Mouse (Mus musculus) MEL (cell line): Measurements from ENCODE around the gene Gabbr2. TPM values are rescaled to one million over a fixed set of nuclear protein-coding genes. Genes with fewer than 3 reads are reported as not detected.

Source experiments
- DNase-seq: peaks from one replicate; pipeline ENCODE4 v3.0.0; 2011; ENCODE audit warnings: low read depth, low spot score
- H3K27ac ChIP-seq: 2 replicates; pipeline ENCODE4 v1.5.1; 2012; ENCODE audit warnings: low read depth, mild to moderate bottlenecking, control low read depth, low read length, moderate library complexity; ENCODE audit not compliant: control insufficient read depth
- H3K27me3 ChIP-seq, 2 experiments: fragments of 150-350 bp in 1 of 2; sonication (generic) in 1 of 2; 2 replicates each; pipeline ENCODE4 v1.6.1; 2012; ENCODE audit warnings: low read length in 2 of 2, mild to moderate bottlenecking in 2 of 2, improper control_type of control experiment in 1 of 2, moderate library complexity in 1 of 2; ENCODE audit not compliant: insufficient read depth in 2 of 2, control insufficient read depth in 1 of 2
- H3K36me3 ChIP-seq, 2 experiments: 2 replicates each; pipeline ENCODE4 v1.6.1; 2012 to 2014; ENCODE audit warnings: low read length in 2 of 2, improper control_type of control experiment in 1 of 2, inconsistent platforms in 1 of 2, mild to moderate bottlenecking in 1 of 2; ENCODE audit not compliant: insufficient read depth in 2 of 2, control insufficient read depth in 1 of 2
- H3K4me1 ChIP-seq, 2 experiments: fragments of 150-350 bp in 1 of 2; sonication (generic) in 1 of 2; 2 replicates each; pipeline ENCODE4 v1.6.1; 2012; ENCODE audit warnings: low read length in 2 of 2, improper control_type of control experiment in 1 of 2, mild to moderate bottlenecking in 1 of 2; ENCODE audit not compliant: insufficient read depth in 2 of 2, control insufficient read depth in 1 of 2
- H3K4me3 ChIP-seq, 2 experiments: fragments of 150-350 bp in 1 of 2; sonication (generic) in 1 of 2; 2 replicates each; pipeline ENCODE4 v1.5.1; 2012; ENCODE audit warnings: low read depth in 2 of 2, low read length in 2 of 2, mild to moderate bottlenecking in 2 of 2, moderate library complexity in 2 of 2, control low read depth in 1 of 2, improper control_type of control experiment in 1 of 2; ENCODE audit not compliant: control insufficient read depth in 1 of 2, insufficient read depth in 1 of 2
- H3K79me2 ChIP-seq: 2 replicates; pipeline ENCODE4 v1.6.1; 2012; ENCODE audit warnings: mild to moderate bottlenecking, low read length, moderate library complexity; ENCODE audit not compliant: control insufficient read depth, poor library complexity, insufficient read depth
- H3K9ac ChIP-seq: 2 replicates; pipeline ENCODE4 v1.6.1; 2012; ENCODE audit warnings: low read depth, mild to moderate bottlenecking, control low read depth, low read length, moderate library complexity; ENCODE audit not compliant: control insufficient read depth, poor library complexity, severe bottlenecking
- H3K9me3 ChIP-seq: fragments of 150-350 bp; sonication (generic); replicated peaks from 2 replicates; pipeline ENCODE4 v1.6.1; 2012; ENCODE audit warnings: mild to moderate bottlenecking, low read length, improper control_type of control experiment, moderate library complexity; ENCODE audit not compliant: insufficient read depth
- CHD2 ChIP-seq: IDR thresholded peaks from 2 replicates; pipeline ENCODE4 v1.6.1; 2011; ENCODE audit warnings: low read length, improper control_type of control experiment
- CTCF ChIP-seq, 3 experiments: IDR thresholded peaks in 2 of 3; conservative IDR thresholded peaks in 1 of 3; 2 replicates each; pipeline ENCODE4 v1.5.1; 2011 to 2012; ENCODE audit warnings: low read length in 3 of 3, low read depth in 2 of 3, mild to moderate bottlenecking in 2 of 3, improper control_type of control experiment in 1 of 3, inconsistent platforms in 1 of 3, mixed read lengths in 1 of 3, moderate library complexity in 1 of 3; ENCODE audit not compliant: control insufficient read depth in 1 of 3, insufficient read depth in 1 of 3, poor library complexity in 1 of 3, severe bottlenecking in 1 of 3
- GATA1 ChIP-seq: IDR thresholded peaks from 2 replicates; pipeline ENCODE4 v1.6.1; 2011; ENCODE audit warnings: low read depth, low read length, improper control_type of control experiment
- HCFC1 ChIP-seq: IDR thresholded peaks from 2 replicates; pipeline ENCODE4 v1.6.1; 2012; ENCODE audit warnings: low read depth, mild to moderate bottlenecking, inconsistent platforms, low read length, improper control_type of control experiment, moderate library complexity
- MAFK ChIP-seq: IDR thresholded peaks from 2 replicates; pipeline ENCODE4 v1.6.1; 2011; ENCODE audit warnings: low read depth, mild to moderate bottlenecking, low read length, improper control_type of control experiment, borderline replicate concordance
- MAX ChIP-seq: IDR thresholded peaks from 2 replicates; pipeline ENCODE4 v1.6.1; 2011; ENCODE audit warnings: low read length, improper control_type of control experiment
- MYC ChIP-seq: IDR thresholded peaks from 2 replicates; pipeline ENCODE4 v1.6.1; 2011; ENCODE audit warnings: low read depth, mild to moderate bottlenecking, low read length, improper control_type of control experiment, moderate library complexity
- POLR2A ChIP-seq, 2 experiments: IDR thresholded peaks; 2 replicates each; pipeline ENCODE4 v1.6.1; 2011 to 2012; ENCODE audit warnings: low read length in 2 of 2, mild to moderate bottlenecking in 2 of 2, control low read depth in 1 of 2, improper control_type of control experiment in 1 of 2, low read depth in 1 of 2, moderate library complexity in 1 of 2; ENCODE audit not compliant: control insufficient read depth in 1 of 2, insufficient read depth in 1 of 2, poor library complexity in 1 of 2
- POLR2AphosphoS2 ChIP-seq: IDR thresholded peaks from 2 replicates; pipeline ENCODE4 v1.6.1; 2011; ENCODE audit warnings: low read length, improper control_type of control experiment
- POLR2AphosphoS5 ChIP-seq: IDR thresholded peaks from 2 replicates; pipeline ENCODE4 v1.6.1; 2012; ENCODE audit warnings: low read depth, borderline replicate concordance, mild to moderate bottlenecking, inconsistent platforms, low read length, moderate library complexity, mixed read lengths
- RAD21 ChIP-seq: IDR thresholded peaks from 2 replicates; pipeline ENCODE4 v1.6.1; 2011; ENCODE audit warnings: mild to moderate bottlenecking, low read depth, low read length, improper control_type of control experiment
- TAL1 ChIP-seq: IDR thresholded peaks from 2 replicates; pipeline ENCODE4 v1.6.1; 2012; ENCODE audit warnings: mild to moderate bottlenecking, inconsistent platforms, low read length, moderate library complexity, mixed read lengths
- UBTF ChIP-seq: IDR thresholded peaks from 2 replicates; pipeline ENCODE4 v1.6.1; 2012; ENCODE audit warnings: low read depth, mild to moderate bottlenecking, inconsistent platforms, low read length, improper control_type of control experiment, moderate library complexity, borderline replicate concordance; ENCODE audit not compliant: insufficient read depth
- USF2 ChIP-seq, 2 experiments: IDR thresholded peaks; 2 replicates each; pipeline ENCODE4 v1.6.1; 2011 to 2012; ENCODE audit warnings: improper control_type of control experiment in 2 of 2, low read length in 2 of 2, borderline replicate concordance in 1 of 2, inconsistent platforms in 1 of 2, low read depth in 1 of 2, mild to moderate bottlenecking in 1 of 2; ENCODE audit not compliant: insufficient read depth in 1 of 2
- ZC3H11A ChIP-seq: IDR thresholded peaks from 2 replicates; pipeline ENCODE4 v1.6.1; 2012; ENCODE audit warnings: low read depth, mild to moderate bottlenecking, inconsistent platforms, low read length, improper control_type of control experiment
- ZNF384 ChIP-seq: IDR thresholded peaks from 2 replicates; pipeline ENCODE4 v1.6.1; 2012; ENCODE audit warnings: low read depth, mild to moderate bottlenecking, inconsistent platforms, low read length, improper control_type of control experiment
- polyA plus RNA-seq, 2 experiments: library from polyadenylated mRNA; stranded (reverse) in 1 of 2; unstranded in 1 of 2; fragments of >175 nt in 1 of 2; fragments of >200 nt in 1 of 2; gene quantifications; 2 replicates each; pipeline versions ENCODE4 v1.2.1 to v1.2.4; 2012; ENCODE audit warnings: low replicate concordance in 2 of 2, low read depth in 1 of 2; ENCODE audit not compliant: insufficient read length in 2 of 2, insufficient read depth in 1 of 2, missing spikeins in 1 of 2
- total RNA-seq: library from RNA; depleted of rRNA; stranded (reverse); fragments of 300-350 nt; gene quantifications from 2 replicates; pipeline ENCODE4 v1.2.3, GENCODE M21; 2012

The Gabbr2 gene
- total and polyA plus RNA-seq, 3 experiments, result not detected

- H3K79me2 ChIP-seq, result no peaks in the 10 kb centered on the region
- no peak for DNase-seq
- H3K27me3 ChIP-seq, result peaks cover 0 to 4% of the 10 kb centered on the region in 2 experiments; a peak in 1 of 4 replicates
- no peak overlapping the region for H3K4me3 ChIP-seq
- H3K27ac ChIP-seq, result no peak overlapping the region
- H3K9ac ChIP-seq, result no peak overlapping the region
- no peaks in the 10 kb centered on the region for H3K9me3 ChIP-seq
- TF ChIP-seq CHD2 (no peak), MAFK (no peak), POLR2AphosphoS2 (no peak), ZC3H11A (no peak), USF2 (IDR thresholded peaks at IDR 0.05; ENCODE audit: borderline replicate concordance in 1 of 2, insufficient read depth in 1 of 2, low read depth in 1 of 2, low read length in 2 of 2) (no peak)
- no peaks in the 10 kb centered on the region for H3K4me1 ChIP-seq
- no peaks in the 10 kb centered on the region for H3K36me3 ChIP-seq
Measured at GRCm38 (mm10) chr4:46879943-46880342, 111.7 kb downstream of the Gabbr2 start.

DNA sequence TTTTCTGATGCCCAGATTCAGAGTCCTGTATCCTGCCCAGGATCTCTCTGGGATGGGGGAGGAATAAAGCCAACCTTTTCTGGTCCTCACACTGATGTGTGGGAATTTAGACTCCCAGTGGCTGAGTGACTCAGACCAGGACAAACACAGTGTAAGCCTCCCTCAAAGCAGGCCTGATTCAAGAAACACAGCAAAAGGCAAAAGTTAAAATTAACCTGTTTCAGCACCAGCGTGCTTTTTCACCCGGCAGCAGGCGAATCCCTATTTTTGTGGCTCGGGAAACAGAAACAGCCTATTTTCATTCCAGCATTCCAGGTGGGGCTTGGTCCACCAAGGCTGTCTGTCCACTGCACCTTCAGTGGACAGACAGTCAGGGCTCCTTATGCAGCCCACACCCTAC is 118.9 kb downstream of the Gabbr2 start:
- H3K27me3 ChIP-seq, result no peaks in the 10 kb centered on the region
- H3K36me3 ChIP-seq, result no peaks in the 10 kb centered on the region
- H3K4me3 ChIP-seq, result no peak overlapping the region
- H3K27ac ChIP-seq, result no peak overlapping the region
- no peak overlapping the region for H3K9ac ChIP-seq
- peaks cover 0 to 7% of the 10 kb centered on the region in 2 experiments; a peak in 2 of 4 replicates for H3K4me1 ChIP-seq
- no peak for TF ChIP-seq ZNF384
- no peak for TF ChIP-seq GATA1
- TF ChIP-seq UBTF, result no peak
- no peaks in the 10 kb centered on the region for H3K9me3 ChIP-seq
- no peaks in the 10 kb centered on the region for H3K79me2 ChIP-seq
- DNase-seq, result no peak

DNA sequence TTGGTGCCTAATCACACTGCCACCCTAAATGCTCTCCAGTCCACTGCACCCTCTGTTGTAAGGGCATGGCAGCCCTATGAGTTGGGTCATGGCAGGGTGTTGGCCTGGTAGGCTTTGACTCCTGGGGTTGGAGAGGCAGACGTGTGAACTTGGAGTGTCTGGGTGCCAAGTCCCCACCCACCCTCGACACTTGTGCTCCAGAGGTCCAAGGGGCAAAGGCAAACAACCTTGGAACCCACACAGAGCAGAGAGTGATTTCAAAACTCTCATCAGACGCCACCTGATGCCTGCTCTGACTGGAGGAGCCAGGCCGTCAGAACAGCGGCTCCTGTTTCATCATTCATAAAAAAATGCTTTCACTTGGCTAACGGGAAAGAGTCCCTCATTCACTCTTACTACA is 121.5 kb downstream of the Gabbr2 start:
- Histone ChIP-seq H3K9ac (no peak overlapping the region), H3K36me3 (no peaks in the 10 kb centered on the region), H3K4me3 (no peak overlapping the region), H3K4me1 (peaks cover 0 to 11% of the 10 kb centered on the region in 2 experiments; a peak in 2 of 4 replicates), H3K79me2 (no peaks in the 10 kb centered on the region), H3K27me3 (no peaks in the 10 kb centered on the region), H3K27ac (no peak overlapping the region), H3K9me3 (no peaks in the 10 kb centered on the region)
- no peak for TF ChIP-seq POLR2AphosphoS2
- no peak for TF ChIP-seq CHD2
- no peak for TF ChIP-seq RAD21
- no peak for TF ChIP-seq HCFC1
- no peak for TF ChIP-seq MAX
- TF ChIP-seq TAL1, result no peak
- no peak for TF ChIP-seq POLR2A (IDR thresholded peaks at IDR 0.05; ENCODE audit: control insufficient read depth in 1 of 2, insufficient read depth in 1 of 2, low read depth in 1 of 2, low read length in 2 of 2, poor library complexity in 1 of 2)
- no peak for TF ChIP-seq CTCF (IDR thresholded peaks at IDR 0.05 in 2 of 3, conservative IDR thresholded peaks at IDR 0.05 in 1 of 3; ENCODE audit: control insufficient read depth in 1 of 3, insufficient read depth in 1 of 3, low read depth in 2 of 3, low read length in 3 of 3, poor library complexity in 1 of 3, severe bottlenecking in 1 of 3)
- no peak for TF ChIP-seq ZNF384
- no peak for TF ChIP-seq MAFK
- no peak for TF ChIP-seq MYC
- no peak for TF ChIP-seq POLR2AphosphoS5
- DNase-seq, result no peak
